Mouse (Mus musculus) splenic B cell, adult 2 months (primary cell): ENCODE results near the gene Cldn14.
"Not testable (repeated sequence)": the region's sequence is repeated elsewhere in the genome, so short reads cannot be mapped to it uniquely, and the experiment has no call there.

Experiments
- DNase-seq: peaks from one replicate; pipeline ENCODE4 v3.0.0-alpha.2; 2011; ENCODE audit warnings: low read depth, low spot score
- H3K27me3 ChIP-seq: 2 replicates; pipeline ENCODE4 v1.6.1; 2012; ENCODE audit warnings: mild to moderate bottlenecking, low read length, moderate library complexity, mixed read lengths; ENCODE audit not compliant: control insufficient read depth, poor library complexity, insufficient read depth, severe bottlenecking
- H3K36me3 ChIP-seq: 2 replicates; pipeline ENCODE4 v1.6.1; 2012; ENCODE audit warnings: mild to moderate bottlenecking, low read length, moderate library complexity, mixed read lengths; ENCODE audit not compliant: control insufficient read depth, poor library complexity, insufficient read depth, severe bottlenecking

Gene Cldn14

GRCm38 (mm10) chr16:94008737-94009136 lies at the start of gene Cldn14:
Gene Cldn14, minus strand, starts transcription at chr16:94008837.
- H3K27me3 ChIP-seq = no peaks in the 10 kb centered on the region
- no peak for DNase-seq
- no peaks in the 10 kb centered on the region for H3K36me3 ChIP-seq

DNA sequence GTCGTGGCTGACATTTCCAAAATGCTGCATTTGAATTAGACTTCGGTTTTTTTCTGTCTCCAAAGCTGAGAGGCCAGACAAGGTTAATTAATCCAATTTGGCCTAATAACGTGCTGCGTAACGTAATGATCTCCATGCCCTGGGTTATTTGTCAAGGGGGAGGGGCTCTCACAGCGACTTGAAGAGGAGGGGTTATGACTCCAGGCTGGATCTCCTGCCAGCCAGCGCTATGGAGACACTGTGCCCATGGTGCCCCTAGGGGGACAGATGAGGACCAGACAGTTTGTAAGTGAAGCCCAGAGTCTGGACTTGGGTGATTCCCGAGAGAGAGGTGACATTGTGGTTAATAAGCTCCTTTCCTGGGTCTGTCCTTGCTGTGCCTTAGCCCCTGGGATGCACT lies 46.9 kb upstream of the Cldn14 start:
- no peaks in the 10 kb centered on the region for H3K27me3 ChIP-seq
- no peak for DNase-seq
- H3K36me3 ChIP-seq = no peaks in the 10 kb centered on the region

- Histone ChIP-seq H3K27me3 (no peaks in the 10 kb centered on the region), H3K36me3 (no peaks in the 10 kb centered on the region)
- DNase-seq = no peak
These were observed 46.5 kb upstream of the Cldn14 start for GRCm38 (mm10) chr16:94055176-94055575.

DNA sequence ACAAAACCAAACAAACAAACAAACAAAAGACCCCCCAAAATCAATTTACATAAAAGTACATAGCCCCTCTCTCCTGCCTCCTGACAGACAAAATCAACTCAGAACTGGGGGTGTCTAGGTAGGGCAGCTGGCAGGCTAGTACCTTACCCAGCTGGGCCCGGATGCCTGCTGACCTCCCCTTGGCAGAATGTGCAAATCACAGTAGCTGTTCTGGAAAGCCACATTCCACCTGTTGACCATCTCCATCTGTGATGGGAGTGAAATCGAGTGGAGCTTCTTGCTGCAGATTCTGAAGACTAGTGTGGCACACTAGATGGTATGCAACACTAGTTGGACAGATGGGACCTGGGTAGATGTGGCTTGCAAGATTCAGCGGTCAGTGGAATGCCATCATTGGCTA lies 41.7 kb upstream of the Cldn14 start:
- Histone ChIP-seq H3K27me3 (no peaks in the 10 kb centered on the region), H3K36me3 (no peaks in the 10 kb centered on the region)
- DNase-seq = no peak

- no peaks in the 10 kb centered on the region for H3K27me3 ChIP-seq
- H3K36me3 ChIP-seq = no peaks in the 10 kb centered on the region
- DNase-seq = no peak
These were observed 36.4 kb upstream of the Cldn14 start for GRCm38 (mm10) chr16:94044996-94045395.

- no peaks in the 10 kb centered on the region for H3K27me3 ChIP-seq
- no peaks in the 10 kb centered on the region for H3K36me3 ChIP-seq
These were observed 35.2 kb upstream of the Cldn14 start for GRCm38 (mm10) chr16:94043797-94044196.

DNA sequence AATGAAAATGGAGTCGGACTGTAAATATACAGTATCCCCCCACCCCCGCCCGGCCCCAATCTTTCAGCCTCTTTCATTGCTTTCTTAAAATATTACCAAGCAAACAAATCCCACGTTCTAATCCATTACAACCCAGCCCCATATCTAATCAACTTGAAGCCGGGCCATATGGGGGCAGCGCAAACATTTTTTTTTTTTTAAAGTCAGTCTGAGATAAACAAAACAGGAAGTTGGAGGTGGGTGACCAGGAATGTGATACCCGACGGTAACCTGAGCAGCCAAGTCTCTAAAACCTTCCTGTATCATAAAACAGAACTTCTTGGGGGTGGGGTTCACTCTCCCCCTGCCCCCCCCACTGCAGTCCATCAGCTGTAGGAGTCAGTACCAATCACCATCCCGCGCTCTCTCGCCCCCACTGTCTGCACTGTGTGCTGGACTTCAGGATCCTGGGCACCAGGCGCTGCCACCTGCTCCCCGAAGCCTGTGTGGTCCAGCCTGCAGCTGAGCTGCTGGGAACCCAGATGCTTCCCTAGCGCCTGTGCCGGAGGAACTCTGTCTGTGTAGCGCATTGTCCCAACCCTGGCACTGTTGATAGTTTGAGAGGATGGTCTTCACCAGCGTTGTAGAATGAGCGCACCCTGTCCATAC lies 32.6 kb upstream of the Cldn14 start:
- no peak for DNase-seq
- Histone ChIP-seq H3K36me3 (no peaks in the 10 kb centered on the region), H3K27me3 (no peaks in the 10 kb centered on the region)

More at GRCm38 (mm10) chr16:94043797-94044196, 35.2 kb upstream of the Cldn14 start:
- no peak for DNase-seq

DNA sequence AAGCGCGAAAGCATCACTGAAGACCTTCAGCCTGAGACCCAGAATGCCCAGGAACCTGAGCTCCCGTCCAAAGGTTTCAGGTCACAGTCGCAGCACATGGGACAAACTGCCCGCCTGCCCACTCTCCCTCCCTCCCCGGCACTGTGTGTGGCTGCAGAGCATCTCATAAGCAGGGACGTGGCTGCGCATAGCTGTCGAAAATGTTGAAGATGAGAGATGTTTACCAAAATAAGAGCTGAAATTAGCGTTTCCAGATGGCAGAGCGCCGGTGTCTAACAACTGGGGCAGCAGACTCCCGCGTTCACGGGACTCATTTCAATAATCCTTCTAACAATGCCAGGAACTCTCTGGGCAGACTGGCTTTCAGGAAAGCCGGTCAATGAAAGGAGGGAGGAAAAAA lies 31.8 kb upstream of the Cldn14 start:
- H3K27me3 ChIP-seq = no peaks in the 10 kb centered on the region

GRCm38 (mm10) chr16:94038986-94039341 lies 30.3 kb upstream of the Cldn14 start:
- DNase-seq = no peak
- H3K36me3 ChIP-seq = no peaks in the 10 kb centered on the region
- H3K27me3 ChIP-seq = no peaks in the 10 kb centered on the region

More for the DNA sequence above, 31.8 kb upstream of the Cldn14 start:
- no peaks in the 10 kb centered on the region for H3K36me3 ChIP-seq
- DNase-seq = no peak

DNA sequence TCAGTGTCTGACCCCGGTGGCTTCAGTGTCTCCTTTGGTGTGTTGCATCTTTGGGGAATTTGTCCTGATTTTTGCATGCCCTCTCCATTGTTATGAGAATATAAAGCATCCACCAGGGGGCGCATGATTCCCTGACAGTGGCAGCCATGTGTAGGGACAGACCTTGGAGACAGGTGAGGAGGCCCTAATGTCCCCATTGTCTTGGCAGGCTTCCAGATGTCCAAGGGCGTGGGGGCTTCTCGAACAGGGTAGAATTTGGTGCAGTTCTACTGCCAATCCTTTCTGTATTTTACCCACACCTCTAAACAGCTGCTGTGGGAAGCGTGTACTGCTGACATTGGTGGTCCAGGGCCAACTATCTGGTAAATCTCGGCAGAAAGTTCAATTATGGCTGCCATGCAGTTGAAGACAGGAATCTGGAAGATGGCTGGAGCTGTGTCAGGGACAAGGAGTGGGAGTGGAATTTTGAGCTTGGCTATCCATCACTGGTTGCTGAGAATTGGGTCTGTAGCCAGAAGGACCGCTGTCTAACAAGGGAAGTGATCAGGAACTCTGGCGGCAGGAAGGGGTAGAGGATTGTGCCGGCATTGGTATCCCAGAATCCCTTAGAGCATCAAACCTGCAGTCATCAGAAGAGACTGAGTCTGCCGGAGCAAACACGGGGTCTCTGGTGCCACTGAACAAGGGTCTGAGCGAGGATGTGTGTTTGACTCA lies 29.8 kb upstream of the Cldn14 start:
- H3K36me3 ChIP-seq = no peaks in the 10 kb centered on the region
- no peaks in the 10 kb centered on the region for H3K27me3 ChIP-seq
- peak; percentile 77 for DNase-seq

DNA sequence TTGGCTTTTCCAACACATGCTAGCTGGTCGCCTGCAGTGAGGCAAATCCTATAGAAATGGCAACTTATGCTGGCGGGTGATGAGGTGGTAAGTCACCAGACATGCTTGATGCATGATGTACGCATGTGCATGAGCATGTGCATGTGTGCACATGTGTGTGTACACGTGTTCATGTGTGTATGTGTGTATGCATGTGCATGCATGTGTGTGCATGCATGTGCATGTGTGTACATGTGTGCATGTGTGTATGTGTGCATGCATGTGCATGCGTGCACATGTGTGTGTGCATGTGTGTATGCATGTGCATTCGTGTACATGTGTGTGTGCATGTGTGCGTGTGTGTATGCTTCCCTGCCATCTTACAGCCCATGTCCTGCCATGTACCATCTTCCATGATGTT lies 28.6 kb upstream of the Cldn14 start:
- Histone ChIP-seq H3K36me3 (no peaks in the 10 kb centered on the region), H3K27me3 (no peaks in the 10 kb centered on the region)
- DNase-seq = no peak

GRCm38 (mm10) chr16:94034152-94034551 lies 25.5 kb upstream of the Cldn14 start:
- DNase-seq = no peak
- Histone ChIP-seq H3K36me3 (no peaks in the 10 kb centered on the region), H3K27me3 (no peaks in the 10 kb centered on the region)

DNA sequence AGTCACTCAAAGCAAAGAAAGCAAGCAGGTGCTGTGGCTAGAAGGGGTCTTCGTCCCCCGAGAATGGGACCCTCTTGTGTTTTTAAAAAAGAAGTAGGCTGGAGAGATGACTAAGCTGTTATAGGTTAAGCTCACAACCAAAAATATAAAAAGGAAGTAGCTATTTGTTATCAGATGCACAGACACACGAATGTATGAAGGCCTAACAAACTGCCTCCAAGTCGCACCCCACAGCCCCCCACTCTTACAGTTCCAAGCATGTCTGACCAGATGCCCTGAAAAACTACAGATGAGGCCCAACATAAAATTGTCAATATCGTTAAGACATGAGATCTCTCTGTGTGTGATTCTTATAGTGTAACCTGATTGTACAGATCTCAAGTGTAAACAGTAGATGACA lies 23.6 kb upstream of the Cldn14 start:
- Histone ChIP-seq H3K36me3 (no peaks in the 10 kb centered on the region), H3K27me3 (no peaks in the 10 kb centered on the region)
- no peak for DNase-seq

- Histone ChIP-seq H3K27me3 (no peaks in the 10 kb centered on the region), H3K36me3 (no peaks in the 10 kb centered on the region)
- peak; percentile 39 for DNase-seq
These were observed 15.0 kb upstream of the Cldn14 start for GRCm38 (mm10) chr16:94023352-94024280.

DNA sequence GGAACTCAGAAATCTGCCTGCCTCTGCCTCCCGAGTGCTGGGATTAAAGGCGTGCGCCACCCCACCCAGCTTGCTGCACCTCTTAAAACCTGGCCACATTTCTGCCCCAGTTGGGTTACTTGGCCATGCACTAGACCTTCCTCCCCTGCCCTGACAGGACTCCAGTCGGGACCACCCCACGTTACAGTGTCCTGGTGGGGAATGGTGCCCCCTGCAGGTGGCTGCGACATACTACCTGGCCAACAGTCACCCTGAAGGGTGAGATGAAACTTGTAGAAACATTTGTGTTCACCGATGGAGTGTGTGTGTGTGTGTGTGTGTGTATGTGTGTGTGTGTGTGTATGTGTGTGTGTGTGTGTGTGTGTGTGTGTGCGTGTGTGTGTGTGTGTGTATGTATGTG lies 11.1 kb upstream of the Cldn14 start:
- not testable (repeated sequence) for H3K36me3 ChIP-seq, H3K27me3 ChIP-seq
- DNase-seq = peak; percentile 37
